Mouse (Mus musculus) hindbrain, embryonic 10.5 days (tissue): ENCODE results near the gene Plac8. TPM values are rescaled to one million over a fixed set of nuclear protein-coding genes. Genes with fewer than 3 reads are reported as not detected.

ENCODE experiments used
- DNase-seq: peaks from one replicate; pipeline ENCODE4 v3.0.0-alpha.2; 2017; ENCODE audit warnings: low spot score
- H3K27ac ChIP-seq: fragments of 300-500 bp; sonication (generic); 2 replicates; pipeline ENCODE4 v1.5.1; 2016; ENCODE audit warnings: mild to moderate bottlenecking, moderate library complexity
- H3K27me3 ChIP-seq: fragments of 300-500 bp; sonication (generic); 2 replicates; pipeline ENCODE4 v1.6.1; 2016; ENCODE audit warnings: mild to moderate bottlenecking; ENCODE audit not compliant: poor library complexity, insufficient read depth, severe bottlenecking
- H3K36me3 ChIP-seq: fragments of 300-500 bp; sonication (generic); 2 replicates; pipeline ENCODE4 v1.6.1; 2016; ENCODE audit warnings: mild to moderate bottlenecking, moderate library complexity
- H3K4me1 ChIP-seq: fragments of 300-500 bp; sonication (generic); replicated peaks from 2 replicates; pipeline ENCODE4 v1.6.1; 2016; ENCODE audit warnings: mild to moderate bottlenecking
- H3K4me3 ChIP-seq: fragments of 300-500 bp; sonication (generic); 2 replicates; pipeline ENCODE4 v1.5.1; 2016; ENCODE audit warnings: mild to moderate bottlenecking, moderate library complexity
- H3K9me3 ChIP-seq: fragments of 300-500 bp; sonication (generic); 2 replicates; pipeline ENCODE4 v1.6.1; 2016; ENCODE audit warnings: mild to moderate bottlenecking, moderate library complexity
- WGBS: fragments of 180-500 bp; shearing (Covaris S2); methylation state at CpG from one replicate; pipeline ENCODE4 v1.1.7; 2016; 5-methylcytosine and 5-hydroxymethylcytosine counted together
- polyA plus RNA-seq: library from polyadenylated mRNA; unstranded; fragments of >200 nt; fragmentation: Nextera tagmentation; extraction: Ambion mirVana; gene quantifications from 2 replicates; pipeline ENCODE4 v1.2.1, GENCODE M21; 2016

The Plac8 gene
- polyA plus RNA-seq, result 4.8 and 6.7 TPM in 2 replicates

DNA sequence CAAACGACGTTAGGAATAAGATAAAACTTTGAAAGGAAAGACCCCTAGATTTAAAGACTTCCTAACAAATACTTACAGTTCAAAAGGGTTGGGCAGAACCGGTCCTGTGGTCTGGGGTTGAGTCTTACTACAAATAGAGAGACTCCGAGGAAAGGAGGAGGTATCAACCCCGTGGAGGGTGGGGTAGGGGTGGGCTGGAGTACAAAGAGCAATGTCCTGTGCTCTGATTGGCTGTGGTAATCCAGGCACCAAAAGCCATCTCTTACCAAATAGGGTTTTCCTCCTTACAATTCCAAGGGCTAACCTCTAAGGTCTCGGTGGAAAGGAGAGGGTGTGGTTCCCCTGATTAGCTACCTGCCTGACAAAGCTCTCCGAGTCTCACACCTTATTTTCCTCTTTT, at the start of gene Plac8:
Gene Plac8, minus strand, starts transcription at position 177 of the 400 bp plus-strand sequence.
- Histone ChIP-seq H3K27me3 (no peaks in the 10 kb centered on the region), H3K27ac (no peak within 1 kb of the TSS), H3K36me3 (no peaks in the 10 kb centered on the region), H3K4me1 (0 out of 2 replicates have a peak, but pooled peaks cover 7% of the 10 kb centered on the region), H3K4me3 (no peak within 1 kb of the TSS), H3K9me3 (no peaks in the 10 kb centered on the region)
- WGBS, result 38% methylated on average over 7 of the region's 7 CpGs
- no peak for DNase-seq

- Histone ChIP-seq H3K9me3 (no peaks in the 10 kb centered on the region), H3K27me3 (no peaks in the 10 kb centered on the region), H3K36me3 (no peaks in the 10 kb centered on the region), H3K27ac (no peak overlapping the region), H3K4me3 (no peak overlapping the region), H3K4me1 (peaks cover 8% of the 10 kb centered on the region; the same call in 1 of the 2 replicates)
- no peak for DNase-seq
- WGBS, result 74% methylated on average over 9 of the region's 9 CpGs
These were observed 48.9 kb upstream of the Plac8 start for GRCm38 (mm10) chr5:100620952-100621351.

DNA sequence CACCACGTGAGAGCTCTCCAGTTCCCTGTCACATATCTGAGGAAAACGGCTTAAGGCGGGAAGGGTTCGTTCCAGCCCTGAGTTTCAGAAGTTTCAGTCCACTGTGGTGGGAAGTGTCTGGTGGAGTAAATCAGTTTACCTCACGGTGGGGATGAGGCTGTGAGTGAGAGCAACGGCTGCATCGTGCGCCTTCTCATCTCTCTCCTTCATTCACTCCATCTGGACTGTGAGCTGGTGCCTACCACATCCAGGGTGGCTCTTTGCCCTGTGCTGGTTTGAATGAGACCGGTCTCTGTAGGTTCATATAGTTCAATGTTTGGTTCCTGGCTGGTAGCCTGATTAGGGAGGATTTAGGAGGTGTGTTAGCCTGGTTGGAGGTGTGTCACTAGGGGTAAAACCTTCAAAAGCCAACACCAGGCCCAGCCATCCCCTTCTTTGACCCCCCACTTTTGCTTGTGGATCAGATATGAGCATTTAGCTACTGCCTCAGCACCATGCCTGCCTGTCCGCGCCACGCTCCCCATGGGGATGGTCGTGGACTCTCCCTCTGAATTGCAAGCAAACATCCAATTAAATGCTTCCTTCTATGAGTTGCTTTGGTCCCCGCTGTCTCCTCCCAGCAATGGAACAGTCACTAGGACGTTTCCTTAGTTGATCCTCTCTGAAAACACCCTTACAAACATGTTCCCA, 47.7 kb upstream of the Plac8 start:
- no peaks in the 10 kb centered on the region for H3K9me3 ChIP-seq
- H3K4me1 ChIP-seq, result peaks cover 8% of the 10 kb centered on the region; the same call in 1 of the 2 replicates
- H3K27me3 ChIP-seq, result no peaks in the 10 kb centered on the region
- no peak overlapping the region for H3K27ac ChIP-seq
- no peaks in the 10 kb centered on the region for H3K36me3 ChIP-seq
- DNase-seq, result no peak
- H3K4me3 ChIP-seq, result no peak overlapping the region
- WGBS, result 88% methylated on average over 15 of the region's 15 CpGs

DNA sequence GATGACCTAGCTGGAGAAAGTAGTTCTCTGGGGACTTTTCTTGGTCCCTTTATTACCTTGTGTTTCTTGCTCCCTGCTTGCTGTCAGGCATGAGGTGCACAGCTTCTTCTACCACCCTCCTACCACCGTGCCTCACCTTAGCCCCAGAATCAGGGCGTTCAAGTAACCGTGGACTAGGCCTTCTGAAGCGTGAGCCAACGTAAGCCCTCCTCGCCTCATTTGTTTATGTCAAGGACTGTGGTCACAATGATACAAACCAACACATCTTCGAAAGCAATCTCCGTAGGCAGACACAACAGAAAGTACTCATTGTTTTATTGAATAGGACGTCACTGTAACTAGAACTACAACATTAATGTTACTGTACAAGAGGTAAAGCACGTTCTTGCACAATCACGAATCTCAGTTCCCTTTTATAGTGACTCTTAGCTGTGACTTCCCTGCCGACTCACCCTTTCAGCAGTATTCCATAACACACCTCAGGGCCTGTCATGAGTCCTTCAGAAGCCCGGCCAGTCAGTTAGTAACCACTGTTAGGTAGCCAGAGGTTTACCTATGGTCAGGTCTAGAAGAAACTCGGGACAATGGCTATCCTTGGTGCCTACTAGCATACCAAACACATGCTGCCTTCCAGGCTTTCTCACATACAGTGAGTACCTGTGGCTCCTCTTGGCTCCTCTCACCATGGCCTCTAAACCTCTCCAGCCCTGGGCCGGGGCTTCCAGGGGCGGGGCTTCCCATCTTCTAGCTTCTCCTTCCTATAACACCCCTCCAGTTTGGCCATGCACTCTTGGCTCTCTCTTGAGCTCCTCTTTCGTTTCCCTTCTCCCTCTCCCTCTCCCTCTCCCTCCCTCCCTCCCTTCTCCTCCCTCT, 42.1 kb upstream of the Plac8 start:
- H3K9me3 ChIP-seq, result no peaks in the 10 kb centered on the region
- H3K36me3 ChIP-seq, result no peaks in the 10 kb centered on the region
- H3K27ac ChIP-seq, result no peak overlapping the region
- no peak overlapping the region for H3K4me3 ChIP-seq
- H3K27me3 ChIP-seq, result no peaks in the 10 kb centered on the region
- H3K4me1 ChIP-seq, result no peaks in the 10 kb centered on the region
- no peak for DNase-seq
- WGBS, result 90% methylated on average over 17 of the region's 17 CpGs

DNA sequence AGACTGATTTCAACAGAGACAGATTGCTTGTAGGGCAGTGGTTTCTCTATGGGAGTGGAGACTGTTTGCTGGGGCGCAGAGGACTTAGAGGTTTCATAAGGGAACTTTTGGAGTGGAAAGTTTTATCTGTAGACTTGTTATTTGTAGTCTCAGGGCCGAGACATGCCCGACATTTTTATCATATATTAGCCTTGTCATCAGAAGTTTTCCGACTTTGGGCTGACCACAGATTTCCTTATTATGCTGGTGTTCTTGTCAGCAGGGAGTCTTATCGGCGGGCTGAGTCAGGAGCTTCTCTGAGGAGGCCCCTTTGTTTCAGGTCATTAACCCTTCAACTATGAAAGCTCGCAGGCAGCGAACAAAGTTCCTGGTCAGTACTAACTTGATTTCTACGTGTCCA, 35.8 kb upstream of the Plac8 start:
- Histone ChIP-seq H3K27ac (no peak overlapping the region), H3K4me3 (no peak overlapping the region), H3K9me3 (no peaks in the 10 kb centered on the region), H3K4me1 (no peaks in the 10 kb centered on the region), H3K27me3 (no peaks in the 10 kb centered on the region), H3K36me3 (no peaks in the 10 kb centered on the region)
- DNase-seq, result no peak
- WGBS, result 88% methylated on average over 9 of the region's 9 CpGs

DNA sequence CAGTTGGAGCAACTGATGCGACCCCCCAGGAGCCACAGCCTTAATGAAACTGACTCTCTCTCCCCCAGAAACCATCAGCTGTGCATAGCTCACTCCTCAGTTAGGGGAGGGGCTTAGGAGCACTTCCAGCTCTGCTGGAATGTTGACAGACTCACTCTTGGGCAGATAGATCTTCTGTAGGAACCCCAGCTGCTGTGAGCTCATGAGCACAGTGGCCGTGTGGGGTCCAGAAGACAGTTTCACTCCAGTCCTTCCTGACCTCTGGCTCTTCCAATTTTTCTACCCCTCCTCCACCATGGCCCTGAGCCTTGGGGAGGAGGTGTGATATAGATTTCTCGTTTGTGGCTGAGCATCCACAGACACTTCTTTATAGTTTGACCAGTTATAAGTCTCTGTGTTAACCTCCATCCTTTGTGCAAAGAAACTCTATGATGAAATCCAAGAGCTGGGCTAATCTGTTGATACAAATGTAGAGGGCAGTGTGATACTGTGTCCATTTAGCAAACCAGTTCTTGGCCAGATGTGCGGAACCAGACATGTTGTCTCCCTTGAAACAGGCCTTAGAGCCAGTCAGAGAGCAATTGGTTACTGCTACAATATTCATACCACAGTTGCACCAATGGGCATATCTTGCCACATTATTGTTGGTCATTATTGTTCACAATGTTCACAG, 35.2 kb upstream of the Plac8 start:
- Histone ChIP-seq H3K27me3 (no peaks in the 10 kb centered on the region), H3K27ac (no peak overlapping the region), H3K4me1 (no peaks in the 10 kb centered on the region), H3K9me3 (no peaks in the 10 kb centered on the region), H3K4me3 (no peak overlapping the region), H3K36me3 (no peaks in the 10 kb centered on the region)
- no peak for DNase-seq
- 74% methylated on average over 4 of the region's 4 CpGs for WGBS

DNA sequence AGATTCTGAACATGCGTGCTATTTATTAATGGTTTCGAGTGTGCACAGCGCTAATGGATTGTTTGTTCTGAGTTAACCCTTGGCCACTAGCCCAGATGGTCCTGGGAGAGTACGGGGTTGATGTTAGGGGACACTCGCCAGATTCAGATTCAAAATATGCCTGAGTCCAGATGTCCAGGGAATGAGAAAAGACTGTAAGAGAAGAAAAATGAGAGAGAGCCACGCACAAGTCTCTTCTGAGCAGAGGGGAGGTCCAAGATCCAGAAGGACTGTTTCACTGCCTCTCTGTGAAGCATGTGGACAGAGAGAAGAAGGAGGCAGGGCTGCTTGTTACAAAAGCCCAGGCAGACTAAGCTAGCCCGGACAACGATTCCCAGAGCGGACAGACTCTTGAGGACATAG, 33.8 kb upstream of the Plac8 start:
- WGBS, result 76% methylated on average over 9 of the region's 9 CpGs
- Histone ChIP-seq H3K36me3 (no peaks in the 10 kb centered on the region), H3K9me3 (no peaks in the 10 kb centered on the region), H3K27me3 (no peaks in the 10 kb centered on the region), H3K4me1 (no peaks in the 10 kb centered on the region), H3K27ac (no peak overlapping the region), H3K4me3 (no peak overlapping the region)
- no peak for DNase-seq

DNA sequence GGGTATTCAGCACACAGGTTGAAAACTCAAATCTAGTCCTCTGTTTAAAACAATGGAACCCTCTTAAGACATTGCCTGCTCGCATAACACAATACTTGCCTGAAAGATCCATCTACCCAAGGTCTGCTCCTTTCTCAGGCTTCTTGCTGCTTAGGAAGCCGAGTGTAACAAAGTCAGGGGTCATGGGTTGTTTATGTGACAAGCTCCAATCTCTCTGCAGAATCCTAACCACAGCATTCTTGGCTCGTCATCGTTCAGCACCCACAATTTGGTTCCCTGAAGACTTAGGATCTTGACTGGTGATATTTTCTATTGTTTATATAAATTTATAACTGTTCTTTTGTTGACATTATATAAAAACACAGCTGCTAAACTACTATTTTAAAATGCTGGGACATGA, 32.0 kb upstream of the Plac8 start:
- Histone ChIP-seq H3K4me3 (no peak overlapping the region), H3K9me3 (no peaks in the 10 kb centered on the region), H3K36me3 (no peaks in the 10 kb centered on the region), H3K27ac (no peak overlapping the region), H3K4me1 (no peaks in the 10 kb centered on the region), H3K27me3 (no peaks in the 10 kb centered on the region)
- 74% methylated on average over 4 of the region's 4 CpGs for WGBS
- DNase-seq, result no peak

DNA sequence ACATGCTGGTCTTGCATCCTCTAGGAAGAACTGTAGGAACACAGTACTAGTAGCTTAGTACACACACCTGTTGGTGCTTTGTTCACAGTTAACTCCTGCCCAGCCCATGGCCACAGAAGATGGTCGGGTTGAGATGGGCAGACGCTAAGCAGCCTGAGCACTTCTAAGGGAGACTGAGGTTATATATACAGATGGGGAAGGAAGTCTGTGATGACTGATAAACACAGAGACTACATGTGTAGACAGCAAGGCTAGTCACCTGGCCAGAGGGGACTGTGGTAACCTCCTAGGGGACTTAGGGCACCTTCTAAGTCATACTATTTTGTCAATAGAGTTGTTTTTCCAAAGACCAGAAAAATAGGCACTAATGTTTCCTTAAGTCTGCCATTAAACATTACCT, 29.8 kb upstream of the Plac8 start:
- 88% methylated on average over 2 of the region's 2 CpGs for WGBS
- DNase-seq, result no peak
- H3K36me3 ChIP-seq, result no peaks in the 10 kb centered on the region
- H3K4me1 ChIP-seq, result no peaks in the 10 kb centered on the region
- H3K27ac ChIP-seq, result no peak overlapping the region
- no peak overlapping the region for H3K4me3 ChIP-seq
- no peaks in the 10 kb centered on the region for H3K9me3 ChIP-seq
- no peaks in the 10 kb centered on the region for H3K27me3 ChIP-seq

- Histone ChIP-seq H3K36me3 (no peaks in the 10 kb centered on the region), H3K9me3 (0 out of 2 replicates have a peak, but pooled peaks cover 3% of the 10 kb centered on the region), H3K4me1 (no peaks in the 10 kb centered on the region), H3K27me3 (no peaks in the 10 kb centered on the region), H3K27ac (no peak overlapping the region), H3K4me3 (no peak overlapping the region)
- no peak for DNase-seq
- 91% methylated on average over 9 of the region's 9 CpGs for WGBS
These were observed 27.0 kb upstream of the Plac8 start for GRCm38 (mm10) chr5:100598961-100599463.

DNA sequence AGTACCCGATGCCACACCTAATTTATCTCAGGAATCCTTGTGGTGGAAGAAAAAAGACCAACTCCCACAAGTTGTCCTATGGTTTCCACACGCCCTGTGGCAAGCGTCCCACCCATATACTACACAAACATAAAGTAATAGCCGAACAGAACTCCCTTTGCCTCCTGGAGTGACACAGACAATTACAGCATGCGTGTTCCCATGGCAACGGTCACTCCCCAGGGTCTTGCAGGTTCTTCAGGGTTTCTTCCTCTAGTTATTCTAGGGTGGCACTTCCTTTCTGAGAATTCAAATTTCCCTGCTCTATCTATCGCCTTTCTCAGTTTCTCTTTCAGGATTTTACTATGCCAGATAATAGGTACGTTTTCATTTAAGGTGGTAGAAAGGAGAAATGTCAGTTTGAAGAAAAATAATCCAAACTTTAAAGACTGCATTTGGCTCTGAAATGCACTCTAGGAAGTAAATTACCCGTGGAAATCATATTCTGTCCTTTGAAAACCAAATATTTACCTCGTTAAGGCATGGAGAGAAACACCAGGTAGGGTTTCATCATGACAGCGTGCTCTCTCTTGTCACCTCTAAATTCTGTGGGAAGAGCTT, 25.9 kb upstream of the Plac8 start:
- H3K4me1 ChIP-seq, result no peaks in the 10 kb centered on the region
- no peaks in the 10 kb centered on the region for H3K36me3 ChIP-seq
- no peak for DNase-seq
- H3K9me3 ChIP-seq, result 0 out of 2 replicates have a peak, but pooled peaks cover 9% of the 10 kb centered on the region
- H3K27me3 ChIP-seq, result no peaks in the 10 kb centered on the region
- no peak overlapping the region for H3K4me3 ChIP-seq
- no peak overlapping the region for H3K27ac ChIP-seq
- WGBS, result 74% methylated on average over 11 of the region's 11 CpGs

GRCm38 (mm10) chr5:100595999-100596398, 24.0 kb upstream of the Plac8 start:
- 91% methylated on average over 6 of the region's 6 CpGs for WGBS
- Histone ChIP-seq H3K36me3 (no peaks in the 10 kb centered on the region), H3K4me1 (no peaks in the 10 kb centered on the region), H3K27ac (no peak overlapping the region), H3K9me3 (0 out of 2 replicates have a peak, but pooled peaks cover 13% of the 10 kb centered on the region), H3K27me3 (no peaks in the 10 kb centered on the region), H3K4me3 (no peak overlapping the region)
- DNase-seq, result no peak
